In the genomic region with DNA sequence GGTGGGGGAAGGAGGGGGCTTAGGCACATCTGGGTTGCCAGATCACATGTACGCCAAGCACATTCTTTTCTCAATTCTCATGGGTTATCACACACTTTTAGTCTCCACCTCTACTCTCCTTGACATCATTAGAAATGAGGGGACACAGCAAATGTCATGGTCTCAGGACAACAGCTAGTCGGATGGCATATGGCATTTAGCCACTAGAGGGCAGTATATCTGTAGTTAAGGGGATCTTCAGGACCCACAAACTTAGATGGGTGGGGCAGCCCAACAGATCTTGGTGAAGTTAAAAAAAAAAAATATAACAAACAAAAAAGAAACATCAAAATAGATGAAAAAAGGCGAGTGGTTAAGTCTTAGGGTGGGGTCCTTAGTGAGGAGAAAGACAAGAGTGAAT, we compare ENCODE assay signal across 9 mouse cellular contexts. TPM values are rescaled to one million over a fixed set of nuclear protein-coding genes. Genes with fewer than 3 reads are reported as not detected.
DNase-seq lines count a peak whose midpoint lies in the region; ATAC-seq and TF ChIP-seq lines count a peak whose summit lies in the region.
"Had no signal": no experiment of that assay in that cellular context is flagged by ENCODE, and none has a peak within 500 bp of the region (broad histone marks: within the 10 kb centered on the region; RNA-seq: fewer than 3 reads in every experiment).

No protein-coding gene starts in this region.

- no peak for TF ChIP-seq POLR2A in lung, adult 2 months (IDR thresholded peaks at IDR 0.05; ENCODE audit: borderline replicate concordance, extremely low read depth, low read depth, low read length)

- no peak overlapping the region for H3K4me2 ChIP-seq in limb, embryonic 11.5 days (ENCODE audit: low read depth, severe bottlenecking)
- H3K4me2 ChIP-seq: midbrain, embryonic 12.5 days had no signal

- no peaks in the 10 kb centered on the region for H3K36me3 ChIP-seq in limb, embryonic 11.5 days (ENCODE audit: control insufficient read depth, insufficient read depth, low read length)
- H3K36me3 ChIP-seq in limb, embryonic 10.5 days: peaks cover 26% of the 10 kb centered on the region
- H3K36me3 ChIP-seq: midbrain, embryonic 12.5 days had no signal

- no peaks in the 10 kb centered on the region for H3K9me3 ChIP-seq in limb, embryonic 11.5 days (ENCODE audit: control insufficient read depth, low read length)
- H3K9me3 ChIP-seq in limb, embryonic 10.5 days (replicated peaks): no peaks in the 10 kb centered on the region
- H3K9me3 ChIP-seq: midbrain, embryonic 12.5 days had no signal

- 19% methylated on average over 3 of the region's 3 CpGs for whole genome bisulfite sequencing in limb, embryonic 11.5 days
- 19% methylated on average over 3 of the region's 3 CpGs for WGBS in limb, embryonic 10.5 days
- 14% methylated on average over 3 of the region's 3 CpGs for WGBS in lung, adult 2 months

- H3K4me3 ChIP-seq in limb, embryonic 11.5 days (ENCODE audit: low read depth, low read length): no peak overlapping the region
- no peak overlapping the region for H3K4me3 ChIP-seq in limb, embryonic 10.5 days
- H3K4me3 ChIP-seq in lung, adult 2 months (replicated peaks; ENCODE audit: extremely low read depth, low read depth, low read length): no peak overlapping the region
- H3K4me3 ChIP-seq: midbrain, embryonic 12.5 days had no signal

- ATAC-seq in limb, embryonic 11.5 days (ENCODE audit: insufficient number of reproducible peaks, low FRiP score, low TSS enrichment, low read depth): no peak
- 0 out of 2 replicates have a peak, but pooled peaks have one; percentile 21 for ATAC-seq in granulocyte monocyte progenitor cell, adult 5-6 weeks (replicated peaks; ENCODE audit: poor library complexity, severe bottlenecking)

- peaks cover 7% of the 10 kb centered on the region; the same call in 1 of the 2 replicates for H3K4me1 ChIP-seq in limb, embryonic 11.5 days (ENCODE audit: control insufficient read depth, insufficient read depth, low read length)
- peaks cover 30% of the 10 kb centered on the region for H3K4me1 ChIP-seq in limb, embryonic 10.5 days
- no peaks in the 10 kb centered on the region for H3K4me1 ChIP-seq in lung, adult 2 months (ENCODE audit: control insufficient read depth, insufficient read depth, low read length)

- H3K27me3 ChIP-seq in limb, embryonic 11.5 days (ENCODE audit: control insufficient read depth, insufficient read depth, low read length): no peaks in the 10 kb centered on the region
- H3K27me3 ChIP-seq in limb, embryonic 10.5 days (ENCODE audit: low read depth, poor library complexity, severe bottlenecking): no peaks in the 10 kb centered on the region
- H3K27me3 ChIP-seq: midbrain, embryonic 12.5 days had no signal

- DNase-seq in adrenal gland, adult (ENCODE audit: inconsistent age in 2 of 2, low spot score in 1 of 2): peak; percentile 60 to 94
- no peak for DNase-seq in adrenal gland, postnatal 4 days (ENCODE audit: low spot score in 2 of 2)
- DNase-seq in limb, embryonic 11.5 days (ENCODE audit: low spot score): peak; percentile 73
- DNase-seq in limb, embryonic 10.5 days (ENCODE audit: low spot score): no peak
- DNase-seq in brain, adult 2 months (ENCODE audit: low read depth, low spot score): peak; percentile 90
- DNase-seq in lung, adult 2 months: peak; percentile 34
- peak; percentile 57 to 81 for DNase-seq in spleen, postnatal 10 days (ENCODE audit: low spot score in 2 of 2)

- no peak overlapping the region for H3K9ac ChIP-seq in limb, embryonic 11.5 days (ENCODE audit: low read length)
- H3K9ac ChIP-seq: midbrain, embryonic 12.5 days had no signal

- no peak for TF ChIP-seq CTCF in lung, adult 2 months (IDR thresholded peaks at IDR 0.05; ENCODE audit: insufficient read depth, low read length)

- no peak overlapping the region for H3K27ac ChIP-seq in limb, embryonic 11.5 days (replicated peaks; ENCODE audit: low read depth, low read length)
- no peak overlapping the region for H3K27ac ChIP-seq in limb, embryonic 10.5 days
- H3K27ac ChIP-seq: midbrain, embryonic 12.5 days had no signal

RNA-seq across cellular contexts. Expression of a gene that starts 6.3 kb away (rescaled TPM):
- total RNA-seq in adrenal gland, postnatal 4 days (2021): 10 to 100 TPM; 68.9 to 71.5 TPM
- 17.6 and 21.6 TPM in 2 replicates for polyA plus RNA-seq in limb, embryonic 11.5 days (2014; fragmentation: Nextera tagmentation; extraction: Ambion mirVana)
- polyA plus RNA-seq in limb, embryonic 10.5 days (2016; fragmentation: Nextera tagmentation; extraction: Ambion mirVana): 12.6 and 13.6 TPM in 2 replicates
- 59.0 and 81.0 TPM in 2 replicates for total RNA-seq in granulocyte monocyte progenitor cell, adult 5-6 weeks (2014; fragmentation: Nextera tagmentation)
- total RNA-seq in granulocyte monocyte progenitor cell, adult 5-6 weeks (2017): 15.8 and 24.9 TPM in 2 replicates
- polyA plus RNA-seq in lung, adult 2 months (2012; rRNA removed): 24.7 and 36.0 TPM in 2 replicates

RNA-seq across cellular contexts. Expression of a gene that starts 17.0 kb away (rescaled TPM):
- 1 to 10 TPM; 3.9 to 6.2 TPM for total RNA-seq in adrenal gland, postnatal 4 days (2021)
- polyA plus RNA-seq in limb, embryonic 11.5 days (2014; fragmentation: Nextera tagmentation; extraction: Ambion mirVana): 19.8 and 22.2 TPM in 2 replicates
- 27.9 and 34.3 TPM in 2 replicates for polyA plus RNA-seq in limb, embryonic 10.5 days (2016; fragmentation: Nextera tagmentation; extraction: Ambion mirVana)
- 14.3 and 25.5 TPM in 2 replicates for total RNA-seq in granulocyte monocyte progenitor cell, adult 5-6 weeks (2014; fragmentation: Nextera tagmentation)
- total RNA-seq in granulocyte monocyte progenitor cell, adult 5-6 weeks (2017): 4.3 and 7.3 TPM in 2 replicates
- polyA plus RNA-seq in lung, adult 2 months (2012; rRNA removed): 5.4 and 5.6 TPM in 2 replicates

RNA-seq across cellular contexts. Expression of a gene that starts 21.0 kb away (rescaled TPM):
- total RNA-seq in adrenal gland, postnatal 4 days (2021): 1 to 10 TPM; 2.1 to 2.9 TPM
- polyA plus RNA-seq in limb, embryonic 11.5 days (2014; fragmentation: Nextera tagmentation; extraction: Ambion mirVana): 0.15 and 0.23 TPM in 2 replicates
- 0.40 and 0.46 TPM in 2 replicates for polyA plus RNA-seq in limb, embryonic 10.5 days (2016; fragmentation: Nextera tagmentation; extraction: Ambion mirVana)
- total RNA-seq in granulocyte monocyte progenitor cell, adult 5-6 weeks (2014; fragmentation: Nextera tagmentation): not detected in 2 replicates
- not detected in 2 replicates for total RNA-seq in granulocyte monocyte progenitor cell, adult 5-6 weeks (2017)
- 2.5 and 2.8 TPM in 2 replicates for polyA plus RNA-seq in lung, adult 2 months (2012; rRNA removed)

RNA-seq across cellular contexts. Expression of a gene that starts 40.7 kb away (rescaled TPM):
- 10 to 100 TPM; 41.5 to 45.9 TPM for total RNA-seq in adrenal gland, postnatal 4 days (2021)
- polyA plus RNA-seq in limb, embryonic 11.5 days (2014; fragmentation: Nextera tagmentation; extraction: Ambion mirVana): 5.5 and 6.2 TPM in 2 replicates
- polyA plus RNA-seq in limb, embryonic 10.5 days (2016; fragmentation: Nextera tagmentation; extraction: Ambion mirVana): 23.9 and 28.3 TPM in 2 replicates
- 3.5 and 8.5 TPM in 2 replicates for total RNA-seq in granulocyte monocyte progenitor cell, adult 5-6 weeks (2014; fragmentation: Nextera tagmentation)
- total RNA-seq in granulocyte monocyte progenitor cell, adult 5-6 weeks (2017): 7.7 and 11.9 TPM in 2 replicates
- 56.0 and 72.1 TPM in 2 replicates for polyA plus RNA-seq in lung, adult 2 months (2012; rRNA removed)

RNA-seq across cellular contexts. Expression of a gene that starts 46.0 kb away (rescaled TPM):
- 10 to 100 TPM; 66.4 to 68.2 TPM for total RNA-seq in adrenal gland, postnatal 4 days (2021)
- polyA plus RNA-seq in limb, embryonic 11.5 days (2014; fragmentation: Nextera tagmentation; extraction: Ambion mirVana): 79.3 and 84.6 TPM in 2 replicates
- 92.3 and 97.7 TPM in 2 replicates for polyA plus RNA-seq in limb, embryonic 10.5 days (2016; fragmentation: Nextera tagmentation; extraction: Ambion mirVana)
- 34.2 and 63.8 TPM in 2 replicates for total RNA-seq in granulocyte monocyte progenitor cell, adult 5-6 weeks (2014; fragmentation: Nextera tagmentation)
- total RNA-seq in granulocyte monocyte progenitor cell, adult 5-6 weeks (2017): 85.0 and 110 TPM in 2 replicates
- 51.0 and 62.8 TPM in 2 replicates for polyA plus RNA-seq in lung, adult 2 months (2012; rRNA removed)

Comparison
In these comparisons a context has a peak if more than half of its experiments do, and no peak if none do; other contexts are left out.
1. DNase-seq: peak in adrenal gland, adult (2 of 2), limb, embryonic 11.5 days (single experiment), brain, adult 2 months (single experiment), lung, adult 2 months (single experiment) and spleen, postnatal 10 days (2 of 2); none in adrenal gland, postnatal 4 days (0 of 2) and limb, embryonic 10.5 days (single experiment).